Mouse (Mus musculus): ENCODE measurements at regions not wholly inside any gene's neighbourhood (a gene's known extent, or its start where the extent isn't known, plus 50 kb on each side); places are given as distances from the start of the nearest gene placed in this dataset.

- DNase-seq (ENCODE audit: low spot score in 2 of 2): no peak
Observed at GRCm38 (mm10) chr17:80891656-80892055, 52.8 kb upstream of the Tmem178 start.

GRCm38 (mm10) chr17:80889095-80889494, 55.3 kb upstream of the Tmem178 start:
- no peak for DNase-seq (ENCODE audit: low spot score in 2 of 2)

GRCm38 (mm10) chr17:80887749-80888119, 56.7 kb upstream of the Tmem178 start:
- DNase-seq (ENCODE audit: low spot score in 2 of 2): no peak

- no peak for DNase-seq (ENCODE audit: low spot score in 2 of 2)
Observed at GRCm38 (mm10) chr17:80887021-80887748, 57.2 kb upstream of the Tmem178 start.

- DNase-seq (ENCODE audit: low spot score in 2 of 2): no peak
Observed at GRCm38 (mm10) chr17:80886211-80886701, 58.2 kb upstream of the Tmem178 start.

- DNase-seq (ENCODE audit: low spot score in 2 of 2): no peak
Observed at GRCm38 (mm10) chr17:80885706-80886105, 58.7 kb upstream of the Tmem178 start.

GRCm38 (mm10) chr17:80884886-80885285, 59.5 kb upstream of the Tmem178 start:
- no peak for DNase-seq (ENCODE audit: low spot score in 2 of 2)

- no peak for DNase-seq (ENCODE audit: low spot score in 2 of 2)
Observed at GRCm38 (mm10) chr17:80882476-80882875, 62.0 kb upstream of the Tmem178 start.

GRCm38 (mm10) chr17:80880325-80880724, 64.1 kb upstream of the Tmem178 start:
- no peak for DNase-seq (ENCODE audit: low spot score in 2 of 2)

GRCm38 (mm10) chr17:80875352-80876044, 68.9 kb upstream of the Tmem178 start:
- DNase-seq (ENCODE audit: low spot score in 2 of 2): no peak

GRCm38 (mm10) chr17:80870965-80871364, 73.5 kb upstream of the Tmem178 start:
- DNase-seq (ENCODE audit: low spot score in 2 of 2): no peak

- no peak for DNase-seq (ENCODE audit: low spot score in 2 of 2)
Observed at GRCm38 (mm10) chr17:80862338-80862737, 82.1 kb upstream of the Tmem178 start.

- no peak for DNase-seq (ENCODE audit: low spot score in 2 of 2)
Observed at GRCm38 (mm10) chr17:80846996-80847810, 97.2 kb upstream of the Tmem178 start.

GRCm38 (mm10) chr17:80845349-80845748, 99.1 kb upstream of the Tmem178 start:
- DNase-seq (ENCODE audit: low spot score in 2 of 2): no peak

GRCm38 (mm10) chr17:80841903-80842302, 102.5 kb upstream of the Tmem178 start:
- DNase-seq (ENCODE audit: low spot score in 2 of 2): no peak

GRCm38 (mm10) chr17:80840896-80841295, 103.5 kb upstream of the Tmem178 start:
- DNase-seq (ENCODE audit: low spot score in 2 of 2): no peak

GRCm38 (mm10) chr17:80840452-80840851, 104.0 kb upstream of the Tmem178 start:
- no peak for DNase-seq (ENCODE audit: low spot score in 2 of 2)

GRCm38 (mm10) chr17:80834701-80835100, 106.4 kb upstream of the Map4k3 start:
- DNase-seq (ENCODE audit: low spot score in 2 of 2): no peak

- DNase-seq (ENCODE audit: low spot score in 2 of 2): no peak
Observed at GRCm38 (mm10) chr17:80834176-80834517, 105.9 kb upstream of the Map4k3 start.

GRCm38 (mm10) chr17:80833355-80834175, 105.3 kb upstream of the Map4k3 start:
- no peak for DNase-seq (ENCODE audit: low spot score in 2 of 2)

GRCm38 (mm10) chr17:80831686-80832085, 103.4 kb upstream of the Map4k3 start:
- no peak for DNase-seq (ENCODE audit: low spot score in 2 of 2)

- no peak for DNase-seq (ENCODE audit: low spot score in 2 of 2)
Observed at GRCm38 (mm10) chr17:80827896-80828295, 99.6 kb upstream of the Map4k3 start.
